Mouse (Mus musculus) granulocyte monocyte progenitor cell, adult 5-6 weeks (primary cell): Measurements from ENCODE around the gene Uhrf1. TPM values are rescaled to one million over a fixed set of nuclear protein-coding genes. Genes with fewer than 3 reads are reported as not detected.

ENCODE experiments used
- ATAC-seq: replicated peaks from 2 replicates; pipeline ENCODE4 v1.8.0; 2016; ENCODE audit warnings: mild to moderate bottlenecking, moderate TSS enrichment, inconsistent platforms; ENCODE audit not compliant: poor library complexity, severe bottlenecking
- total RNA-seq, 2 experiments: library from RNA; stranded (forward) in 1 of 2; stranded (reverse) in 1 of 2; fragments of 200-712, 200-1000 nt in 1 of 2; fragments of >200 nt in 1 of 2; fragmentation: Nextera tagmentation in 1 of 2; gene quantifications; 2 replicates each; pipeline ENCODE4 v1.2.3; 2014 to 2017

Gene Uhrf1
- total RNA-seq, 2 experiments from 2014 or later = 159 to 171 TPM

DNA sequence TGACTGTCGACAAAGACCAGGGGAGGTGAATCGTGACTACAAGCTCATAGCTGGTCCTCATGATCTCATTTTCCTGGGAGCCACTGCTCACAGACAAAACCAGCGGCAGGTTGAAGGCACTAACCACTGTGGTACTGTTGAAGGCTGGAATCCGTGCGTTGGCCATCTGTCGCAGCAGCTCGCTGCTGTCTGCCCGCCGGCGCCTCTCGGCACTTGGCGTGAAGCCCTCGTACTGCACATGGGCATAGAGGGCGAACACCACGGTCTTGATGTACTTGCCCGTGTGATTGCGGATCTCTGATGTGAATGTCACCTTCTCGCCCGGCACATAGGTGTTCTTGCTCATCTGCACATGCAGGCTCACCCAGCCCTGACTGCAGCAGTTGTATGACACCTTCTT is 8.9 kb upstream of the Uhrf1 start:
- no peak for ATAC-seq

DNA sequence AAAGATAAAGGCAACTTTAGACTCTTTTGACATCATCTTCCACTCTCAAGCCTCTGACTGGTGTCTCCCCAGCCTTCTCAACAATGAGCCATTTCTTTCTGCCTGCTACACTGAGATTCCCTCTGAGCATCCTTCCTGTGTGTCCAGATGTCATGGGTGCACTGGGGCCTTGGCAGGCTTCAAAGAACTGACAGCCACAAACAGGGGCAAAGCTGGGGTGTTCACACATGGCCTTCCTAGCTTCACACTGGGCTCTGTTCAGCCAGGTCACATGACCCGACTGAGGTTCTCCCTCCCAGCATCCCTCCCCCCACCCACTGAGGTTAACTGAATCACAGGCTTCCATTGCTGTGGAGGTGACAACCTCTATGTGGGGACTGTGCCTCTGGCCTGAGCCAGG is 6.9 kb upstream of the Uhrf1 start:
- ATAC-seq = no peak

DNA sequence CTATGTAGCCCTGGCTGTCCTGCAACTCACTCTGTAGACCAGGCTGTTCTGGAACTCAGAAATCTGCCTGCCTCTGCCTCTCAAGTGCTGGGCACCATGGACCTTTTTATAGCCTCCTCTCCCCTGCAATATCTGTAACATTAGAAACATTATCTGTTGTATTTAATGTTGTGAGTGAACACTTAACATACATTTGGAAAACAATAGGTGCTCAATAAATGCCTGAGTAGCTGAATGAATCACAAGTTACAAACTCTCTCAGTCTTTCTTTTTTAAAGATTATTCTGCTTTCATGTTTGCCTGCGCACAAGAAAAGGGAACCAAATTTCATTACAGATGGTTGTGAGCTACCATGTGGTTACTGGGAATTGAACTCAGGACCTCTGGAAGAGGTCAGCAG is 4.9 kb upstream of the Uhrf1 start:
- ATAC-seq = no peak

DNA sequence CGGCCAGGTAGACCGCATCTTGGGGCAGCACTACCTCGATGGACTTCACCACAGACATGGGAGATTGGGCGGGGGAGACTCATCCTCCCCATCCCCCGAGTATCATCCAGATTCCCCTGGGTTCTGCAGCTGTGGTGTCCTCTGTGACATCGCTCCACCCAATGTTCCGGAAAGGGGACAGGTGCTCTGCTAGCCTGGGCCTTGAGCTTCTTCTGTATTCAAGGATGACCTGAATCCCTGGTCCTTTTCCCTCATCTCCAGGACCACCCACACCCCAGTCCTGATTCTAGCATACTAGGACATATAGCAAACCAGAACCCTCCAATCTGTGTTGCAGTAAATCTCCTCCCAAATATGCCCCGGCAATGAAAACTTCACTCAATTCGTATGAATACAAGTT is 2.9 kb upstream of the Uhrf1 start, which contains the start of gene Arrdc5:
Gene Arrdc5, minus strand, starts transcription at position 101 of the 400 bp plus-strand sequence.
- ATAC-seq = no peak

DNA sequence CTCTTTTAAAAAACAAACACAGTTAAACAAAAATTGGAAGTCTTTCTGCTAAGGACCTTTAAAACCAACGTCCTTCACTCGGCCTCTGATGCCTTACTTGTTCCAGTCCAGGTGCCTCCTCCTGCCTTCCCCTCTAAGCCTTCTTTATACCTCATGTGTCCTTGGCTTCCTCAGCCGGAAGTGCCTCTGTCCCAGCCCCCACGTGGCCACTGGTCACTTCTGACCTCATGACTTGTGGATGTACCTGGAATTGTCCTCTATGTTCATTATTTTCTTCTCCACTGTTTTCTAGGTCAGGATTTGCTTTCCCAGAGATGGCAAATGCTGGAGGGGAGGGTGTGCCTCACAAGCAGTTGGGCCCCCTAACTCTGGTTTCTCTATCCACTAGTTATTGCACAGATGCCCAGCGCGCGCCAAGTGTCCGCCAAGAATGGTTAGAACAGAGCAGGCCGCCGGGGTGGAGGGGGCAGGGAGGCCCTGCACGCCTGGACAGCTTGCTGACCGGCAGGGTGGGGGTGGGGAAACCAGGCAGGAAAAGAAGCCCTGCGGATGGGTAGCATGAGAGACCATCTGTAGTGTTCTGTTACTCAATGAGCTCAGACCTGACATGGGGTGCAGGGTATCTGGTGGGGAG is 641 bp upstream of the Uhrf1 start:
- ATAC-seq = peak; percentile 16

DNA sequence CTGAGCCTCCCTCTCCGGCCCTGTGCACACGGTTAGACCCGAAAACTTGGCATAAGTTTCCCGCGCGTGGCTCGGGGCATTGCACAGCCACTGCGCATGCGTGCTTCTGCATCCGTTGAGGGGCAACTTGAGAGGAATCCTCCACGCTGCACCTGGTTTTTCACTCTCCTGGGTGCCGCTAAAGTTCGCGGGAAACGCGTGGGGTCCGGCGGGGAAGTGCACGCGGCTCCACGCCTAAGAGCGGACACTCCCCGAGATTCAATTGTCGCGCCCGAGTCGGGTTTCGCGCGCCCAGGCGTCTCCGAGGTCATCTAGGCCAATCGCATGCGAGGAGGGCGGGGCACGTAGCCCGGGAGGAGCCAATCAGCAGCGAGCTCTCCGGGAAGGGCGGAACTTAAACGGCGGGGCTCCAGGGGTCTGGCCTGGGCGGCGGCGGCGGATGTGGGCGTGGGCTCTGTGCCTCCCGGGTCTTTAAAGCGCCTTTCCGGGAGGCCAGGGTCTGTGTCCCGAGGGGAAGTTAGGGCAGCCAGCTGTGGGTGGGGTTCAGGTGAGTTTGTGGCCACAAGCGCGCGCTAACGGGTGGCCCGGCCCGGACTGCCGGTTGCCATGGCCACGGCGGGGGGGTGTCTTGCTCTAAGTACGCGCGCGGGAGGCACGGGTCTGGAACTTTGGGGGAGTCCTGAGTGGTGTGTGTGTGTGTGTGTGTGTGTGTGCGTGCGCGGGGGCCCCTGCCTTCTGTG is 896 bp downstream of the Uhrf1 start:
- peak; percentile 82 for ATAC-seq

DNA sequence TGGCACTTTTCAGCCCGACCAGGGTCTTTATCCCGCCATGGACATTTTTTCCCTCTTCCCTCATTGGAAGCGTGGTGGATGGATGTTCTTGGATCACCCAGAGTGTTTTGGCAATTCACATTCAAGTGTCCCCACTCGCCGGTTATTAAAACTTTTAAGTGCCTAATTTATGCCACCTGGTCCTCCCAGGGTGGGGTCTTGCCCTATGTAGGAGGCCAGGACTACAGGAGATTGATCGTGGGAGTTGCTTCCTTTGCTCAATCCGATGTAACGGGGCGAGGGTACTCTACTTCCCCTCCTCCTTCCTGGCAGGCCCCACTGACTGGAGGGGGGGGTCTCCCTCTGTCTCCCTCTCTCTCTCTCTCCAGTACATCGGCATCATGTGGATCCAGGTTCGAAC is 1.6 kb downstream of the Uhrf1 start:
- no peak for ATAC-seq

DNA sequence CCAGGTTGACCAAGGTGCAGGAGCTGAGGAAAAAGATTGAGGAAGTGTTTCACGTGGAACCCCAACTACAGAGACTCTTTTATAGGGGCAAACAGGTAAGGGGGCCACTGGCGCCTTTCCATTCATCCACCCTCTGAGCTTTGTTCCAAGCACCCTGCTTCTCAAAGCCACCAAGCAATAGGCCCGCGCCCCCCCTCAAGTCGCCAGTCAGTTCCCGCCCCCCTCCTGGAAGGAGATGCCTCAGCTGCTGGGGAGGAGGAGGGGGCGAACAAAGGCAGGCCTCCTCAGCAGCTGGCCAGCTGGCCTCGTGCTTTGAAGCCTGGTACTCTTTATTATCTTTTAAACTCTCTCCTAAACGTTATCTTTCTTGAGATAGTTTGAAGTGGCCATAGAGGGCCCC is 2.0 kb downstream of the Uhrf1 start:
- no peak for ATAC-seq

DNA sequence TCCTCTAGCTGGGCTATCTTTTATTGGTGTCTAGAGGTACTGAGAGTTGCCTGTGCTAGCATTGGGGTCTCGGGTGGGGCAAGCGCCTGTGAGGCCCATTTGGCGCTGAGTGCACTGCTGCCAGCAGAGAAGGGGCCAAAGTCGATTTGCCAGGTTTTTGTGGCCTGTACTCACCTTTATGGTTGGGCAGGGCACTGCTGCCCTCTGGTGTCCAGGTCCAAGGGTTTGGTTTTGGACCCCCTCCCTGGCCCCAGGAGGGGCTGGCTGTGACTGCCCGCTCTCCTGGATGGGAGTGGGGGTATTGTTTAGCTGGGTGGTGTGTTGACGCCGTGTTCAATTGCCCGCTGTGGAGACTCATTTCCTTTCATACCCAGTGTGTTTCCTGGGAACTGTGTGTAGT is 2.7 kb downstream of the Uhrf1 start:
- no peak for ATAC-seq

DNA sequence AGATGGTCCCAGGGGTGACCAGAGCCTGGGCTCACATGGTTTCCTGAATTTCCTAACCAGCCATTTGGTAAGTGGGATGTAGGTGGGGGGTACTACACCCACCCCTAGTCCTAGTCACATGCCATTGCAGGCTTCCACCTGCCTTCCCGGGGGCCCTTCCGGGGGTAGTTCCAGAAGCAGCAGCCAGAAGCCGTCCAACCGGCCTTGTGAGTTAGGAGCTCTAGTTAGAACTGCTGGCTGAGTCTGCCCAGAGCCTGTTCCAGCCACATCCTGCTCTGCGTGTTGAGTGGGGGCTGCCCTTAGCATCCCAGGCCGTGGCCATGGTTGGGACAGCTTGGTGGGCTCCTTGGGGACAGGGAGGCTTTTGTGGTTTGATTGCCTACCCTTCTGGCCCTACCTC is 5.0 kb downstream of the Uhrf1 start:
- no peak for ATAC-seq

DNA sequence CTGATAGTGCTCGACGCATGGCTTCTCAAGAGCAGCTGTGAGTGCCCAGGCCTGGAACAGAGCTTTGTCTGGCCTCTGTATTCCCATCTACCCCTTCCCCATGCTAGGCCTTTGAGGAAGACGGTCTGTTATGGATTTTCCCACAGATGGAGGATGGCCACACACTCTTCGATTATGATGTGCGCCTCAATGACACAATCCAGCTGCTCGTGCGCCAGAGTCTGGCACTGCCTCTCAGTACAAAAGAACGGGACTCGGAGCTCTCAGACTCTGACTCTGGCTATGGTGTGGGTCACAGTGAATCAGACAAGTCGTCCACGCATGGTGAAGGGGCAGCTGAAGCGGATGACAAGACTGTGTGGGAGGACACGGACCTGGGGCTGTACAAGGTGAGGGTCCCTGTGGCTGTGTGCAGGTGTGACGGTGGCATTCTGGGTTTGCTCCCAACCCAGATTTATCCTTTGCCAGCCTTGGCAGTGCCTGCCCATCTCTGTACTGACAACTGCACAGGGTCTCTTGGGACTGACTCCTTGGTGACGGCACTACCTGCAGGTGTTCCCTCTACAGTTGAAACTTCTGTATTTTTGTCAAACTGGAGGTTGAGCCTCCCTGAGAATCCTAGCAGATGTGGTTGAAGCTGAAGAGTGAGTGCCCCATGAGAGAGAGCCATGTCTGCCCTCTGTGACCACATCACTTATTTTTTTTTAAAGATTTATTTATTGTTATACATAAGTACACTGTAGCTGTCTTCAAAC is 6.2 kb downstream of the Uhrf1 start:
- ATAC-seq = no peak

DNA sequence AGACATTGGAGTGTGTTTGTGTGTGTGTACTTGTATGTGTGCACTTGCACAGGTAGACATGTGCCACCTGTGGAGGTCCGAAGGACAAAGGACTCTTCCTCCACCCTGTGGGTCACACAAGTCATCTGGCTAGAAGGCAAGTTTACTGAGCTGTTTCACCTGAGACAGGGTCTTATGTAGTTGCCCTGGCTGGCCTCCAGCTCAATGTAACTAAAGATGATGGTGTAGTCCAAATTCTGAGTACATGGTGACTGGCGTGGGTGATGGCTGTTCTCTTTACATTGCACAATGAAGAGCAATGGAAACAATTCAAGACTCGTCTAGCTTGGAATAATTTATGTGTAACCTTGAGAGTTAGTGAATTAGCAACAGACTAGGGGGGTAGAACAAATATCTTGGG is 21.3 kb downstream of the Uhrf1 start:
- no peak for ATAC-seq

DNA sequence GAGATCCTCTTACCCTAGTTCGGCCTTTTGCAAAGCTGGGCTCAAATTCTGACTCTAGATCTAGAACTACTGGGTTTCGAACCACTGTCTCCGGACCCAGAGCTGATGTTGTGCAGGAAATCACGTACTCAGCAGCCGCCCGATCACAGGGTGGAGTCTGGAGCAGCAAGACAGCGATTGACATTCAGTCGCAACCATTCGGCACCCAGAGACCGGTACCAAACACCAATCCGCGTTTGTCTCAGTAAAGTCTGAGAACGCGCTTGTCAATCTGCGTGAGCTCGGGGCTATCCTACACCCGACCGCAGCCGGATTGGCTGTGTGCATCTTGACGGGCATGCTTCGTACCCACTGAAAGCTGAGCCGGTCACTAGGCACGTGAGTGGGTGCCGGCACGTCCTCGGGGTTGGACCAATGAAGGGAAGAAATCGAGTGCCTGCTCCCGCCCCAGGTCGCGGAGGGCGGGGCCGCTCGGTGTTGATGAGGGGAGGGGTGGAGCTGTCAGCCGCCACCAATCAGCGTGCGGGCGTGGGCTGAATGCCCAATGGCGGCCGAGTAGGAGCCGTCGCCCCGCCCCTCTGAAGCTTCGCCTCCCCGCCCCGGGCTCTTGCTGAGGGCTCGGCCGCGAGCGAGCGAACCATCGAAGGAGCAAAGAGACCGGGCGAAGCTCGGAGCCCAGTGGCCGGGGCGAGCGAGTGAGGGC is 22.5 kb downstream of the Uhrf1 start, which contains the start of gene Kdm4b:
Gene Kdm4b, plus strand, starts transcription at position 613 of the 703 bp plus-strand sequence.
- peak; percentile 93 for ATAC-seq

DNA sequence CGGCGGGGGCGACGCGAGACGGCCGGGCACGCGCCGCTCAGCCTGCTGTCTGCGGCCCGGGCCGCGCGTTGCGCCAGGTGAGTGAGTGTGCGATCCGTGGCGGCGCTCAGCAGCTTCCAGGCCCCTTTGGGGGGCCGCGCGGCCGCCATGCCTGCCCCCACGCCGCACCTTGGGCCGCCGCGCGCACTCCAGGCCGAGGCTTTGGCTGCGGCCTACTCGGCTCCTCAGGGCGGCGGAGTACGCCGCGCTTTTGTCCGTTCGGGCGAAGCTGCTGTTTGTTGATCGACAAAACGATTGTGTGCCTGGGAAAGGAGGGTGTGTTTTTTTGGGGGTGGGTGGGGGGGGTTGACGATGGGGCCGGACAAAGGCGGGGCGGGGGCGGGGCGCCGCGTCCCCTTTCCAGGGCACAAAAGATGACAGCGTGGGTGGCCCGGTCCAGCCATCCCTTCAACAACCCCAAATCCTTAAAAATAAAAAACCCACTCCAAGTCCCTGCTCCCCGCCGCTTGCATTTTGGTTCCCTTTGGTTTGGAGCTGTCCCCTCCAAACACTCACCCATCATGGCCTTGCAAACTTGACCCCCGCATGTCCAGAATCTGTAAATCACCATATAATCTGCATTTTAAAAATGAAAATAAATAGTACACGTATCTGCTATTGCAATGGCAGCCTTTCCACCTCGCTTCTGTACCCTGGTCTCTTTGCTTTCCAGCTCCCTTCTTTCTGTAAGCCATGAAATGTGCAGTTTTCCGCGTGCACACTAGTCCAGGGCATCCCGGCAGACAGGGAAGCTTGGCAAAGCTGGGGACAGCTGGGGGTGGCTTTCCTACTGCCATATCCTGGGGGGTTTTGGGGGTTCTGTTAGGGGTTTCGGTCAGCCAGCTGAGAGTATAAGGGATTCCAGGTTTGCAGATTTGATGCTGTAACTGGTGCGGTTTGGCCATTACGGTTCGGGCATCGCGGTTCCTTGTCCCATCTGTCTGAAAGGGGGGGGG is 23.3 kb downstream of the Uhrf1 start:
- ATAC-seq = no peak

DNA sequence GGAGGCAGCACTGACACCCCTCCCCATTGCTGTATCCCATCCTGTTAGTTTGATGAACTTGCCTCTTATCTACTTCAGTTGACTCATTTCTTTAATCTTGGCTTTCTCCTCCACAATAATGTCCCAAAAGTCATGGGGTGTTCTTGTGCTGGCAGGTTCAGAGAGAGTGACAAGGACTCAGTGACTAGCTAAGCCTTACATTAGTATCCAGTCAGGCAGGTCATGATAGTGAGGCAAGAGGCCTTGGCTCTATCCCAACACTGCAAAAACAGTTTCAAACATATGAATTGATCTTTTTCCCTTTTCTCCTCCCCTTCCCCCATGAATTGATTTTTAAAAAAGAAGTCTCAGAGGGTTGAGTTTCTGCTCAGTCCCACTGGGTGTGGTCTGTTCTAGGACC is 26.1 kb downstream of the Uhrf1 start:
- ATAC-seq = no peak

DNA sequence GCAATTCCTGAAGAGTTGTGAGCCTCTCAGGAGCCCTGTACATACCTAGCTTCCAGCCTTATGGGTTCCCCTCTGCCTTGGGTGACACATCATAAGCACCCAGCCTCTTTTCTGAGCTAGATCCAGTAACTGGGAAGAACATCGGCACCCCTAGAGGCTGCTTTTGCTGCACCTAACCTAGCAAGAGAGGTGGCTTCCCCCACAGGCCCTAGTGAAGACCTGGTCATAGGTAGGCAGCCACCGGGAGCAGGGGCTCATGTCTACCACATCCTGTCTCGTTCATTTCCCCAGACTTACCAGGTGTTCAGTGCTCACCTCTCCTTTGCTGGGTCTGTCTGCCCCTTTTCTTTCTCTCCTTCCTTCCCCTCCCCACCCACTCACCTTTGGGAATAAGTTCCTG is 27.2 kb downstream of the Uhrf1 start:
- no peak for ATAC-seq

DNA sequence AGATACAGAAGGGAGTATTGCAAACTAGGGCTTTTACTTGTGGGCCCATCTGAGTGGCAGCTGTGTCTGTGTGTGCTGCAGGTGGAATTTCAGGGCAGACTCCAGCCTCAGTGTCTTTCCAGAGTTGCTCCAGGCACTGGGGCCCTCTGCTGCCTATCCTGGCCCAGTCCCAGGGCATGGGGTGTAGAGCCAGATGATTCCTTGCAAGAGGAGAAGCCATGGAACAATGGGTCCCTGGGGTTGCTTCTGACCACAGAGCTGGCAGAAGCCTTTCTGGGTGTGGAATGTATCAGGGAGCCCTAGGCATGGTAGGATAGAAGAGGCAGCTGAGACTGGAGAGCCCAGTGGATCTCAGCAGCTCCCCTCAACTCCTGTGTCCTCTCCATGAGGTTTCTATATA is 28.1 kb downstream of the Uhrf1 start:
- no peak for ATAC-seq

DNA sequence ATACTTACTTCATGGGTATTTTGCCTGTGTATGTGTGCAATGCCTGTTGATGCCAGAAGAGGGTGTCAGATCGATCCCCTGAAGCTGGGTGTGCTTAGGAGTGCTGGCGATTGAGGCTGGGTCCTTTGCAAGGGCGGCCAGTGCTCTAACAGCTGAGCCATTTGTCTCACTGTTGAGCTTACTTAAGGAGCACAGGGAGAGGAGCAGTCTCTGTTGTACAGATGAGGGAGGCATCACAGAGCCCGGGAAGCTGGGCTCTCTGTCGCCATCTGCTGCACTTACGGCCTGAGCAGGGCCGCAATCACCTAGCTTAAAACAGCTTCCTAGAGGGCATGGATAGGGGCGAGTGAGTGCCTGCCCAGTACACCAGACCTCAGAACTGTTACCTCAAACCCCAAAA is 29.9 kb downstream of the Uhrf1 start:
- ATAC-seq = no peak

DNA sequence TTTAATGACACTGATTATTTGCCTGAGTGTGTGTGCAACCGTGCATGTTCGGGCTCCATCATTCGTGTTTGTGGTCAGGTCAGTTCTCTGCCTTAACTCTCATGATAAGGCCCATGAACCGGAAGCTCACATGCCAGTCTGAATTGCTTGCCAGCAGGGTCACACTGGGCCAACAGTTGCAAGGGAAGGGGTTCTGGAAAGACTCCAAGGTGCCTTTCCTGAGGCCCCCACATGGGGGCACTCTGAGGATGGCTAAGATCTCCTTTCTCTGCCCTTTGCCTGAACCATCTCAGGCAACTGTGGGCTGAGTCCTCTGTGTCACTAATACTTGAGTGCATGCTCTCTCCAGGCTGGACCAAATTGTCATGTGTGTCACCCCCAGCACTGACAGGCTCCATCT is 34.1 kb downstream of the Uhrf1 start:
- peak; percentile 64 for ATAC-seq

DNA sequence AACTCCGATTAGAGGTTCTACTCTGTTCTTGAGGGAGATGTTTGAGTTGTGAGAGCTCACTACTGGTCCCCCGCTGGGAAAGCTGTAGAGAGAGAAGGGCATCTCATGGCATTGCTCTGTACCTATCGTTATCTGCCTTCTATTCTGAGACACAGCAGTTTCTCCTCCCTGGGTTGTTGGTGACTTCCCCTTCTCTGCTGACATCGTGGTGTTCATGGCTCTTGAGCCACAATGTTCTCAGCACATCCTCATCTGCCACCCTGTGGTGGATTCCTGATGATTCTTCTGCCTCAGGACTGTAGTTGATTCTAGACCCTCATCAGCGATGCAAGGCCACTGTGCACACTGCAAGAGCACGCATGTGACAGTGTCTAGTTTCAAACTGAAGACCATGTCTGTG is 34.7 kb downstream of the Uhrf1 start:
- peak; percentile 57 for ATAC-seq
